Mouse (Mus musculus): ENCODE measurements at regions not wholly inside any gene's neighbourhood (a gene's known extent, or its start where the extent isn't known, plus 50 kb on each side); places are given as distances from the start of the nearest gene placed in this dataset.
A peak's percentile ranks its signal among the peaks of the same experiment; 100 is the strongest.

GRCm38 (mm10) chr5:139598715-139599114 lies 55.4 kb downstream of the Uncx start:
- DNase-seq (ENCODE audit: low spot score in 2 of 2) = no peak

DNA sequence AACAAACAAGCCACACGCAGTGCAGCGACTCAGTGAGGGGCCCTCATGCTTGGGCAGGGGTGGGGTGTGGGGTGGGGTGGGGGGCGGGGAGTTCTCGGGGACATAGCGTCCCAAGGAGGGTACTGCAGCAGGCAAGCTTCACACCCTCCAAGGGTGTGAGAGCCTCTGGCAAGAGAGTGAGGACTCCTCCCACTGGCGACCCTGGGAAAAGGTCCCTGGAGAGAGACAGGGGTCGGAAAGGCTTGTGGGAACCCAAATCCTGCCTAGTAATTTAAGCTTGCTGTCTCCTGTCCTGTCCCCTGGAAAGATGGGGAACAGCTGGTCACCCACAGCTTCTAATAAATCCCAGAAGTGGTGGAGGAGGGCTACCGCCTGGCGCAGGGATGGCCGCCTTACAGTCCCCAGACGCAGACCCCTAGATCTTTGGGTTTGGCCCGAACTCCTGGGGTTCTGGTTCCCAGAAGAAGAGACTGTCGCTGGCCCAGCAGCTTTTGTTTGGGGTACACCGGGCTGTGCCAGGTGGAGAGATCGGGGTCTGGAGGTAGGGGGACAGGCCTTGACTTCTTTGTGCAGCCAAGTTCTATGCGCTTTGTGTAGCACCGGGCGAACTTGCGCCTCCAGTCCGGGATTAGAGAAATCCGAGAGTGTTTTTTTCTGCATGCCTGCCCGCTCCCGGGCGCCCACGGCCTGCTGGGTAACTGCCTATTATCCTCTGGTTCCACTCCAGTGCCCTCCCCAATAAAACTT lies 56.1 kb downstream of the Uncx start:
- DNase-seq (ENCODE audit: low spot score in 2 of 2) = peak in 1 of 2 experiments; percentile 2

GRCm38 (mm10) chr5:139600213-139600612 lies 56.9 kb downstream of the Uncx start:
- no peak for DNase-seq (ENCODE audit: low spot score in 2 of 2)

GRCm38 (mm10) chr5:139602860-139603259 lies 59.6 kb downstream of the Uncx start:
- no peak for DNase-seq (ENCODE audit: low spot score in 2 of 2)

- DNase-seq (ENCODE audit: low spot score in 2 of 2) = no peak
These were observed 60.2 kb downstream of the Uncx start for GRCm38 (mm10) chr5:139603535-139603934.

DNA sequence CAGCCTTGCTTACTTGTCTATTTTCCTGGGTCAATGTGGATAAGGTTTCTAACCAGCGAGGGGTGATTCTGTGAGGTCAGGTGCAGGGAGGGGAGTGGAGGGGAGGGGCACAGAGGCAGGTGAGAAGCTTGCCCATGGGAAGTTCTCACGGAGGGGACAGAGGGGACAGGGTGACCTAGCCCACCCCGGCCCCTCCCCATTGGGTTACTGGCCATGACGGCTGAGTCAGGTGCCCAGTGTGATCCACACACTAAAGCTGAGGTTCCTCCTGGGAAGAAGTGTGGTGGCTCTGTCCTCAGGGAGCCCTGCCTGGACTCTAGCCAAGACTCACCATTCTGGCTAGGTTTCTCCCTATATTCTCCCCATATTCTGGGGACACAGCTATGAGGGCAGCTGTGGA lies 61.0 kb downstream of the Uncx start:
- no peak for DNase-seq (ENCODE audit: low spot score in 2 of 2)

DNA sequence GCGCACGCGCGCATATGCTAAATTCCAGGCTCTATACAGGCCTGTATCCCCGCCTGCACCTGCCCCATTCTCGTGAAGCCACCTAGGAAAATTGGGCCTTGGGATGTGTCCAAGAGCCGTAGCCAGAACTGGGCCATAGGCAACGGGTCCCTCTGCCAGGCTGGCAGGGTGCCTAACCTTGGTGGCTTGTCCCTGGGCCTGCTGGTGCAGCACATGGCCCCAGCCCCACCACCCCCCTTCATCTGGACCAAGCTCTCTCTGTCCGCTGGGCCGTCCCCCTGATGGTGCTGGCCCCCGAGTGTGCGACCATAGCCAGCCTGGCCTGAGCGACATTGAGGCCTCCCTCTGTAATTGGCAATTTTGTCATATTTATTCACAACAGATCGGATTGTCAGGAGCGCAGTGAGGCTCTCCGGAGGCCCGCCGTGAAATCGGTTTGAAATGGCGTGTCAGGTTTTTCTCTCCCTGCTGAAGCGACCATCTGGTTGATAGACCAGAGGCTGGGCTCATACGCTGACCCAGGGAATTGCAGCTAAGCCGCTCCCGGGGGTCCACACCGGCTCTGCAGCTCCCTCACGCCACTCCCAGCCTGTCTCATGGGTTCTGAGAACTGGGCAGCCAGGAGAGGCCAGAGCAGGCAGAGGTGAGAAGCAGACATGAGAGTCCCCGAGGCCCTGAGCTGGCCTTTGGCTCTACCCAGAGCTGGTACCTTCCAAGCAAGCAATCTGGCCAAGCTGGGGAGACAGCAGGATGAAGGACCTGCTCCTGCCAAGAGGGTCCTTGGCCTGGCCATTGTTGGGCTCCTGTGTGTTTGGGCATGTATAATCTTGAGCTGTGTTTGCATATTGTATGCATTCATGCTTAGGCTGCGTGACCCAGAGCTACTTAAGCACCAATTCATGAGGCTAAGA lies 67.6 kb downstream of the Uncx start:
- no peak for DNase-seq (ENCODE audit: low spot score in 2 of 2)

GRCm38 (mm10) chr5:139612224-139612623 lies 68.9 kb downstream of the Uncx start:
- DNase-seq (ENCODE audit: low spot score in 2 of 2) = no peak

GRCm38 (mm10) chr5:139612676-139613075 lies 69.4 kb downstream of the Uncx start:
- DNase-seq (ENCODE audit: low spot score in 2 of 2) = no peak

GRCm38 (mm10) chr5:139613601-139614000 lies 70.3 kb downstream of the Uncx start:
- DNase-seq (ENCODE audit: low spot score in 2 of 2) = no peak

DNA sequence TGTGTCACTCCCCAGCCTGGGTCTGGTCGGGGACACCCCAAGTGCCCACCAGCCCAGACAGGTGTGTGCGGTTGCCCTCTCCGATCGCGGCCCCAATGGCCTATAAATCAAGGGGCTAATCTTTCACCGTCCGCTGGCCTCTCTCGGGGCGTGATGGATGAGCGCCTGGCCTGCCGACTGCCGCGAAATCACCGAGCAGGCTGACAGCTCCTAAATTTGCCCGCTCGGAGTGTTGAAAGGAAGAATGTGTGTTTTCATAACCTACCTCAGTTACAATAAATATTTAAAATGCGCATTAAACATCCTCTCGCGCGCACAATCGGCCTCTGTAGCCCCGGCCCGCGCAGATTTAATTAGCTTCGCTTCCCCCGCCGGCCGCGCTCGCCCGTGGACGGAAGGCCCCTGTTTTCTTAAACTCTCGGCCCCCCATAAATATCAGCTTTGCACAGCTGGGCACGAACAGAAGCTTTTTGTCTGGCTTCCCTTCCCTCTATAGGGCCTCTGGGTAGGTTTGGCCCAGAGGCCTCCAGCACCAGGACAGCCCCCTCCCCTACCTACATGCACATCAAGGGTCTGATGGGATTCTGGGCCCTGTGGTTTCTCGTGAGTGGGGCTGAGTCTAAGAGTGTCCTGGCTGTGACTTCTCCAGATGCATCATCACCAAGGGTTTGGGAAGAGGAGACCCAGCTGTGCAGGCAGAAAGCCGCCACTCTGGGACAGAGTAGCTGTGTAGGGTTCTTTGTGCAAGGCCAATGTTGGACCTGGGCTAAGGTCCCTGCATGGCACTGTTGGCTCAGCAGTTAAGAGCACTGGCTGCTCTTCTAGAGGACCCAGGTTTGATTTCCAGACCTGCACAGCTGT lies 76.2 kb downstream of the Uncx start:
- no peak for DNase-seq (ENCODE audit: low spot score in 2 of 2)

DNA sequence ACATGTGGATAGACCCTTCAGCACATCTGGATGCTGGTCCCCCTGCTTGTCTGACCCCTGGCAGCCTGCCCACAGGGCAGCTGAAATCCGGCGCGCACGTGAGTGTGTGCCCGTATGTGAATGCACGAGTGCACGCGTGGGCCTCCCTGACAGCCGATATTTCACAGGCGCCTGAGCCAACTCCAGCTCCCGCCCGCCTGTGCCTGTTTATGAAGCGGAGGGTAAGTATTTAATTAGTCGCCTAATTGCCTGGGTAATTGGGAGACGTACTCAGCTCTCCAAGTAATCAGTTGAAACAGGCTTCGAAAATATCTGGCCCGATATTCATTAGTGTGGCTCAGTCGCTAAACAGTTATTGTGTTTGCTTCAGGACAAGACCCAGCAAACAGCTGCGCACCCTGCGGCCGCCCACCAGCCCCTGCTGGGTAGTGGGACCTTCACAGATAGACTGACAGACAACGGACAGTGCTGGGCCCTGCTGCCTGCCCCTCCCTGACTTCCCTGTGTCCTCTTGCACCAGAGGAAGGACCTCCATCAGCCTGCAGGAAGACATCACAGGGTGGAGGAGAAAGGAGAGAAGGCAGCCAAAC lies 82.7 kb downstream of the Uncx start:
- DNase-seq (ENCODE audit: low spot score in 2 of 2) = peak in 1 of 2 experiments; percentile 1

DNA sequence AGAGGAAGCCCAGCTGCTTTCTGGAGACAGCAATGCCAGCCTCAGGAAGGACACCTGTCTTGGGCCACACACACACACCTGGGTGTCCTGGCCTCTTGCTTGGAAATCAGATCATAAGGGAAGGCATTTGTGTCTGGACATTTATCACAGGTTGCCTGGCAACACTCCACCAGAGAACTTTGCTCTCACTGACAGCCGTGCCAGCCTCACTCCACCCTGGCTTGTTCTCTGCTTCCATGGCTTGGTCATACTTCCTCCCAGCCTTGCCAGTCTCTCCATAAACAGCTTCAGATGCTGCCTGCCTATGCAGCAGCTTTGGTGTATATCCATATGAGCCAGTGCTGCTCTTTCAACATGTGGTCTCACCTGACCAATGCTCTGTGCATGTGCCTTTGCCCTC lies 84.3 kb downstream of the Uncx start:
- no peak for DNase-seq (ENCODE audit: low spot score in 2 of 2)

- no peak for DNase-seq (ENCODE audit: low spot score in 2 of 2)
These were observed 93.7 kb downstream of the Uncx start for GRCm38 (mm10) chr5:139637028-139637427.

DNA sequence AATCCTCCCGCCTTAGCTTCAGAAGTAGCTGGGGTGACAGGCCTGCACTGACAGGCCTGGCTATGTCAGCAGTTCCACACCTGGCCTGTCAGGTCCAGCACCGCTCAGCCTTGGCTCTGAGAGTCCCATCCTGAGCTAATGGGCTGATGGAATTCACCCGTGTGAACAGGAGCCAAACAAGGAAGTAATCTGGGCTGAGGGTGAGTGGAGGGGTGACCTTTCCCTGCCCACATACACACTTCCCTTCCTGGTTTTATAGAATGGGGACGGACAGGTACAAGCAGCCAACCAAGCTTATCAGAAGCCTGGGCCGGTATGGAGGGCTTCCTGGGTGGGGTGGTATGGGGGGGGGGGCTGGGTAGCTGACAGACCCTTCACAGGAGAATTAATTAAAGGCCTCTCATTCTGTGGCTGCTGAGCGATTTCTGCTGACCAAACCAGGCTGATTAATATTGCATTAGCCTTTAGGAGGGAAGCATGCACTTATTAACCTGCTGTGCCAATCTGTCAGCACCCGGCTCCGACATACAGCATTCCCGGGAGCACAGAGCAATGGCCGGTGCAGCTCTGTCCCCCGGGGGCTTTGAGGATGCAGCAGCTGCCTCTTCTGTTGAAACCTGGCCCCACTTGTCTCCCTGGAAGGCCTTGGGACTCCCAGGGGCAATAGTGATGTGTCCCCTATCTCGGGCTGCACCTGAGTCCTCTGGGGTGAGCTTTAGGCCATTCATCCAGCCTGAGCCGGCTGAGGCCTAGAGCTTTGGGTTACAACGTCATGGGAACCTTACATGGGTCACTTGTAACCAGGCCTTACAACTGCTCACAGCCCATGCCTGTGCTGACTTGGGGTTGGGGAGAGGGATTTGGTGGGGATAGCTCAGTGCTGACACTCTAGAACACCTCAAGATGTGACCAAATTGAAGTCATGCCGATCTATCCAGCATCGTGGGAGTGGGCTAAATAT lies 95.2 kb downstream of the Micall2 start:
- no peak for DNase-seq (ENCODE audit: low spot score in 2 of 2)

DNA sequence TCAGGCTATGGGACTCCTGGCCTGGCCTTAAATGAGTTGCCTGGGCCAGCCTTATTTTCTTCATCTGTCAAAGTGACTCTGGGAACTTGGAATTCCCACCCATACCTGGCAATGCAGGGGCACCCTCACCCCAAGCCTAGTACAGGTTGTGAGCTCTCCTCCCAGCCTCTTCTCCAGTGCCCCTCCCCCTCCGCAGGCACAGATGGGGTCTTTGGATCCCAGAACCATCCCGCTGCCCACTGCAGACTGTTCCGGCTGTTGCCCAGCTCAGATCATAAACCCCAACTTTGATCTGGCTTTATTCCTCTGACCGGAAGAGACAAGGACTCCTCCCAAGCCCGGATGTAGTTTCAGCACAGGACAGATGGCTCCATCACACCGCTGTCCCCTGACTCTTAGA lies 91.3 kb downstream of the Micall2 start:
- DNase-seq (ENCODE audit: low spot score in 2 of 2) = no peak

GRCm38 (mm10) chr5:139651041-139651440 lies 85.1 kb downstream of the Micall2 start:
- DNase-seq (ENCODE audit: low spot score in 2 of 2) = no peak
